Mouse (Mus musculus): ENCODE measurements around the gene Tpbpa.
"Not testable (repeated sequence)": the region's sequence is repeated elsewhere in the genome, so short reads cannot be mapped to it uniquely, and the experiment has no call there.

Tpbpa gene

GRCm38 (mm10) chr13:60941884-60942283 lies at the start of gene Tpbpa:
Tpbpa (minus strand) TSS chr13:60941984.
- not testable (repeated sequence) for DNase-seq (ENCODE audit: low spot score)

GRCm38 (mm10) chr13:60986915-60987314 lies 45.1 kb upstream of the Tpbpa start:
- not testable (repeated sequence) for DNase-seq (ENCODE audit: low spot score)

- not testable (repeated sequence) for DNase-seq (ENCODE audit: low spot score)
Measured at GRCm38 (mm10) chr13:60972319-60972718, 30.5 kb upstream of the Tpbpa start.

- DNase-seq (ENCODE audit: low spot score), result not testable (repeated sequence)
Measured at GRCm38 (mm10) chr13:60963985-60964384, 22.2 kb upstream of the Tpbpa start.

- peak; percentile 46 for DNase-seq (ENCODE audit: low spot score)
Measured at GRCm38 (mm10) chr13:60961706-60962105, 19.9 kb upstream of the Tpbpa start.

- DNase-seq (ENCODE audit: low spot score), result peak; percentile 90
Measured at GRCm38 (mm10) chr13:60936500-60936901, 5.3 kb downstream of the Tpbpa start, which contains the start of the genes Gm49391 and Ctla2a. Gm49391 (minus strand) TSS chr13:60936571. Ctla2a (minus strand) TSS chr13:60936625.

- not testable (repeated sequence) for DNase-seq (ENCODE audit: low spot score)
Measured at GRCm38 (mm10) chr13:60935490-60935889, 6.3 kb downstream of the Tpbpa start, which contains the start of gene Gm49393. Gm49393 (minus strand) TSS chr13:60935590.

GRCm38 (mm10) chr13:60904780-60905179 lies 37.0 kb downstream of the Tpbpa start, which contains the start of gene Tpbpb:
Tpbpb (minus strand) TSS chr13:60904880.
- not testable (repeated sequence) for DNase-seq (ENCODE audit: low spot score)

- peak; percentile 89 for DNase-seq (ENCODE audit: low spot score)
Measured at GRCm38 (mm10) chr13:60897328-60897727, 44.5 kb downstream of the Tpbpa start, which contains the start of gene Ctla2b. Ctla2b (minus strand) TSS chr13:60897447.

- DNase-seq (ENCODE audit: low spot score), result not testable (repeated sequence)
Measured at GRCm38 (mm10) chr13:60896794-60897193, 45.0 kb downstream of the Tpbpa start, which contains the start of gene Gm49392. Gm49392 (minus strand) TSS chr13:60896894.

- DNase-seq (ENCODE audit: low spot score), result no peak
Measured at GRCm38 (mm10) chr13:60895406-60896160, 46.2 kb downstream of the Tpbpa start.

- no peak for DNase-seq (ENCODE audit: low spot score)
Measured at GRCm38 (mm10) chr13:60892301-60892700, 49.5 kb downstream of the Tpbpa start.
